Mouse (Mus musculus) induced T-regulatory cell, adult 2 months (primary cell): ENCODE data around the gene Myl4.

Experiments used
- DNase-seq: peaks from one replicate; pipeline ENCODE4 v3.0.0-alpha.2; 2012; ENCODE audit warnings: low read depth

Myl4 gene

DNA sequence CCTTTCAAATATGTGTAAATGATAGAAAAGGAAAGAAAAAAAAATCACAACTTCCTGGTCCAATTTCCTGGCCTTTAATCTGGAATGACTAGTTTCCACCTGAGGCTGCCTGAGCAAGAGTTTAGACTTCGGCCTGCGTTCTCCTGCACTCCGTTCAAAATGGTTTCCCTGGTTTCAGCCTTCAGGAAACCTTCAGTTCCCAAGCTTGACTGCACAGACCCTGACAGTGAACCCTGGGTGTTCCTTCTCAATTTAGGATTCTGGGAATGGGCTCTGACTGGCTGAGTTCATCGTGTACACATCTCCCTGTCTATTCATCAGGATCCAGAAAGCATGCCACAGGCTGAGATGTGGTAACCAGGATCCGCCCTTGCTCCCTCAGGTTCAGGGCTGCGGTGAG is 53.7 kb downstream of the Myl4 start:
- no peak for DNase-seq

DNA sequence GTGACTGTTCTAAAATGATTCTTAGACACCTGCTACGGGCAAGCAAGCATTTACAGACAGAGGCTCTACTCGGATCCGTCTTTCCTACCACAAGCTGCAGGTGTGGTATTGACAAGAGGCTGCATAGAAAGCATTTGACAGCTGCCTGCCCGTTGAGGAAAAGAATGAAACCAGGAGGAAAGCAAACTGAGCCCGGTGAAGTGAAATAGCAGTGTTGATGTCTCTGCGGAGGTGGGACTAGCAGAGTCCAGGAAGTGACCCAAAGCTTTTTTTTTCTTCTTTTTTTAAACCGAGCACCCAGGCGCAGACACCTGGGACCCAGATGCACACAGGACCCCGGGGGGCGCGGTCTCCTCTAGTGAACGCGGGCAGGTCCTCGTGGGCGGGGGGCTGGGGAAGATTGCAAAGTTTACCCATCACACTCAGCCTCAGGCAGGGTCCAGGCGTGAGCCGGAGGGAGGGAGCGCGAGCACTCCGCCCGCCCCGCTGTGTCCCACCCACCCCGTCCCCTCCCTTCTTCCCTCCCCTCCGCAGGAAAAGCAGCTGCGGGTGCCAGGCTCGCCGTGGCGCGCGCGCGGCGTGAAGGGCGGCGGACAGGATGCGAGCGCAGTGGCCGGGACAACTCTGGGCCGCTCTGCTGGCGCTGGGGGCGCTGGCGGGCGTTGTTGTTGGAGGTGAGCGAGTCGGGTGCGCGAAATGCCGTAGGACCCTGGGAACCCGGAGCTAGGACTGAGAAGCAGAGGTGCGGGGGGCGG is 57.2 kb downstream of the Myl4 start, which contains the start of gene Itgb3:
Gene Itgb3 (plus strand): TSS at position 510 of the 755 bp plus-strand sequence.
- peak; percentile 87 for DNase-seq

DNA sequence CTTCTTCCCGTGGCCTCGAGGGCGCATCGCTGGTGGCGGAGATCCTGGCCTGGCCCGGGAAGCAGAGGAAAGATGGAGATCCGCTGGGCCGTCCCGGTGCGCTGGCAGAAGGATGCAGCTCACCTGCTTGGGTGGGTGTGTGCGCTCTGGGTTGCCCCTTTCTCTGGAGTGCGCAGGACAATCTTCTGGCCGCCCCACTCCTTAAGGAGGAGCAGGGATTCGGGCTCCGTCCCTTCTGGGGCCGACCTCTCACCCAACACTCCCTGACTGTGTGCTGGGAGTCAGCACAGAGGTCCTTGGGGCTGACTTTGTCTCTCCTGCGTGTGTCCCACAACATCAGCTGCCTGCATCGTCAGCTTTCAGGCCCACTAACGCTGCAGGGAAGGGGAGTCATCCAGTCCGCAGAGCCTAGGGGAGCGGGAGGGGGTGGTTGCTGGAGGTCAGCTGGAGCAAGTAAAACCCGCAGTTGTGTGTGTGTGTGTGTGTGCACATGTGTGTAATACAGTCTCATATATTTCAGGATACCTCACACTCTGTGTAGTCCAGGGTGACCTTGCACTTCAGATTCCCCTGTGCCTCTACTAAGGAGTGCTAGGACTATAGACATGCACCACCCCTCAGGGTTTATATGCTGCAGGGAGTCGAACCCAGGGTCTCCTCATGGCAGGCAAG is 57.9 kb downstream of the Myl4 start:
- no peak for DNase-seq

- DNase-seq = no peak
Measured at GRCm38 (mm10) chr11:104609033-104609684, 58.7 kb downstream of the Myl4 start.

GRCm38 (mm10) chr11:104609733-104610132 is 59.3 kb downstream of the Myl4 start:
- peak; percentile 57 for DNase-seq

- DNase-seq = no peak
Measured at GRCm38 (mm10) chr11:104611579-104612151, 61.2 kb downstream of the Myl4 start.

DNA sequence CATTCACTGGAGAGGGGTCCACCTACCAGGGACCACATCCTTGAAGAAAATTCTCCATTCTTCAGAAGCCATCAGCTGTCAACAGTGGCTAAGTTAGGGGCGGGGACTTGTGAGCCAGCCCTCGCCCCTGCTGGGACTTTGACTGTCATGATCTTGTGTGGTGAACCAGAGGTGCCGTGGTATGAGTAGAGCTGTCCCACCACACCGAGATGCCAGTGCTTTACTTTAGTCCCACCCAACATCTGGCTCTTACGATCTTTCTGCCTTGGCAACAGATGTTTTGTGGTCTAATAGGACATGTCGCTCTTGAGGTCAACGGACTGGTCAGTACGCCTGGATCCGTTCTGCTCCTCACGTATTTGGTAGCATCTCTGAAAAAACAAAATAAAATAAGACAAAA is 63.1 kb downstream of the Myl4 start:
- peak; percentile 52 for DNase-seq

- peak; percentile 67 for DNase-seq
Measured at GRCm38 (mm10) chr11:104614130-104614529, 63.7 kb downstream of the Myl4 start.

DNA sequence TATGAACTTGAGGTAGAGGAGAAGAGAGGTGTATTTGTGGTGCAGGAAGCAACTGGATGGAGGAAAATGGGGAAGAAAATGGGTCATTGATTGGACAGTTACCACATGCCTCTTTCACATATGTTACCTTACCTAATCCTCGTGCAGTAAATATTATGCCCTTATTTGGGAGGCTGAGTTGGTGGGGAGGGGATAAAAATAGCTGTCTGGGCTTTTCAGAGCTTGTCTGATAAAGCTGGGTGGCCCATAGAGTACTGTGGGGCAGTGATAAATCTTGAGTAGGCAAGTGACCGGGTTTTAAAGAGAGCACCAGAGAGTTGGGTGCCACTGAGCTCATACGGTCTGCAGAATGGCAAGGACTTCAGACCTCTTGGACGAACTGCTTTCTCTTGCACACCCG is 65.7 kb downstream of the Myl4 start:
- DNase-seq = no peak

GRCm38 (mm10) chr11:104618638-104619076 is 68.2 kb downstream of the Myl4 start:
- DNase-seq = no peak

DNA sequence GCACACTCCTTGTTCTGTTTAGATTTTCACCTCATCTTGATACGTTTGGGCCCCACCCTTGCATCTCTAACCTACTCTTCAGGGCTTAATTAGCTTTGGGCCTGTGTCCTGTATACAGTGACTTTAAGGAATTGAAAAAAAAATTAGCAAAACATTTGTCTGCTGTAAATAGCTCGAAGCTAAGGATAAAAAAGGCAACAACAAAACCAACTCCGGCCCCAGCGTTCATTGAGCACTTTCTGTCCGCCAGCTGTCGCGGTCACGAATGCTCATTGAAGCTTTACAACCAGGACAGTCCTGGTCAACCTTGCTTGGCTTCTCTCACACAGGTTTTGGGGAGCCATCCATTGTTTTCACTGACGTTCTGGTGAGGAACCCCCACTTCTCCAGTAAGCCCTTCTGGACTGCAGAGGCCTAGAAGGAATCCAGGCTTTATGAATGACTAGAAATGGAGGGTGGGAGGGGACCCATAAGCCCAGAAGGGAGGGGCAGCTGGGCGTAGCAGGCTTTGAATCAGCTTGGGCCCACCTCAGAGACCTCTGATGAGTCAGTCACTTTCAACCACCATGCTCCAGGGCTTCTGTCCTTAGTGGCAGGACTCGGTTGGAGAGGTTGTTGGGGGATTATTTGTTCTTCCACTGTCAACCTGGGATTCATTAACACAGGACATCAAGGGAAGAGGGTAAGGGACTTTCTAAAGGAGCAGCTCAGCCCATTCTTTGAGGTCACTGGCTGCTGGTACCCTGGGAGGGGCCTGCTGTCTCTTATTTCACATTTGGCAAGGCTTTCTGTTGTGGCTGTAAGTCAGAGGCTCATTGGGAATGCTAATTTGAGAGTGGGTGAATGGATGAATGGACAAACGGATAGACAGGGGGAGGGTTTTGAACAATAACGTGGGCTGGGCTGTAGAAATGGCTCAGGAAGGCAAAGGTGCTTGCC is 68.9 kb downstream of the Myl4 start:
- DNase-seq = no peak

DNA sequence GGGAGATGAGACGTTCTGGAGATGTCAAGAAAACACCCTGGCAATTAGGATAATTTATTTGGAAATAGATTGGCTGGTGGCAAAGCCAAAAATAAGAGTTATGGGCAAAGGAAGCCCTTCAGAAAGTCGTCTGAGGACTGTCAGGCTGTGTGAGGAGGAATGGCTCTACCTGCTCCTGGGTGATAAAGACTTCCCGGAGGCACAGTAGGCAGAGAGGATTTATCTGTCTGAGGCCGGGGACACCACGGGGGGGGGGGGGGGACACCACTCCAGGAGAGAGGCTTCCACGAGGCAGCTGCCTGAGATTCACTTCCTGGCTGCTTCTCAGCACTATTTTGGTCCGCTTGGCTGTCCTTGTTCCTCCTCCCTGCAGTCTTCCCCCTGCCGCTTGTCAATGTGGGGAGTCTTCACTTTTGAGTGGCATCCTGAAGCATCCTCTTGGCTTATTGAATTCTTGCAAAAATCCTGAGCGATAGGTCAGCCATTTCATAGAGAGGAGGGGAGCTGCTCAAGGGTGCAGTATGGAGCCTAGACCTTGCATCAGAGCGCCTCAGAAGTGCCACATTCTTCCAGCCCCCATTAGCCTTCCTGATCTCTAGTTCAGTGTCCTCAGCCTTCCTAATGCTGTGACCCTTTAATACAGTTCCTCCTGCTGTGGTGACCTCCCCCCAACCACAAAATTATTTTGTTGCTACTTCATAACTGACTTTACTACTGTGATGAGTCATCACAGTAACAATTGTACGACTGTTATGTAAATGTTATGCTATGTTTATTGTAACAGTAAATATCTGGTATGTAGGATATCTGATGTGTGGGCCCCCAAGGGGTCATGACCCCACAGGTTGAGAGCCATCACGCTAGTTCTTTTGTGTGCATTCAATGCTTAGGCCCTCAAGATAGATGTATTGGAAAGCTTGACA is 71.8 kb downstream of the Myl4 start:
- DNase-seq = peak; percentile 71

DNA sequence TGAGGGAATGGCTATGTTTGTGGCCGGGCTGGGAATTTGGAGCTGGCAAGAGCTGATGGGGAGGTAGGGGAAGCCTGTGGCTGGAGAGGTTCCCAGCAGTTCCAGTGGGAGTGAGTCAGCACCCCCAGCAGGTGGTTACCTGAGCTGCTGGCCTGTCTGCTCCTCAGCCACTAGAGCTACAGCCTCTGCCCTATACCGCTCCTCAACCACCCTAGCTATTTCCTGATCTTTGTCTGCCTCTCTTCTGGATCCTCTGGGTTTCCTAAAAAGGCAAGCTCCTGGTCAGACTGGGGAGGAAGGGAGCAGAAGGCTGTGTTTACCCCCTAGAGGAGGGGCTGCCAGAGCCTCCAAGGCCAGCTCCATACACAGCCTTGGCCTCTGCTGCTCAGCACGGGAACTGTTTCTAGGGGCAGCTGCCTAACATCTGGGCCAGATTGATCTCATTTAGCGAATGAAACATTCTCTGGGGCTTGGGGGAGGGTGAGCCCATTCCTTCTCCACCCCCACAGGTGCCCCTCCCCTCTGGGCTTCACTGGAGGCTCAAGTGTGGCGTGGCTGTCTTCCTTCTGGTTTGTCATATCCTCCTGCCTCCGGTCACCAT is 74.4 kb downstream of the Myl4 start:
- DNase-seq = no peak

DNA sequence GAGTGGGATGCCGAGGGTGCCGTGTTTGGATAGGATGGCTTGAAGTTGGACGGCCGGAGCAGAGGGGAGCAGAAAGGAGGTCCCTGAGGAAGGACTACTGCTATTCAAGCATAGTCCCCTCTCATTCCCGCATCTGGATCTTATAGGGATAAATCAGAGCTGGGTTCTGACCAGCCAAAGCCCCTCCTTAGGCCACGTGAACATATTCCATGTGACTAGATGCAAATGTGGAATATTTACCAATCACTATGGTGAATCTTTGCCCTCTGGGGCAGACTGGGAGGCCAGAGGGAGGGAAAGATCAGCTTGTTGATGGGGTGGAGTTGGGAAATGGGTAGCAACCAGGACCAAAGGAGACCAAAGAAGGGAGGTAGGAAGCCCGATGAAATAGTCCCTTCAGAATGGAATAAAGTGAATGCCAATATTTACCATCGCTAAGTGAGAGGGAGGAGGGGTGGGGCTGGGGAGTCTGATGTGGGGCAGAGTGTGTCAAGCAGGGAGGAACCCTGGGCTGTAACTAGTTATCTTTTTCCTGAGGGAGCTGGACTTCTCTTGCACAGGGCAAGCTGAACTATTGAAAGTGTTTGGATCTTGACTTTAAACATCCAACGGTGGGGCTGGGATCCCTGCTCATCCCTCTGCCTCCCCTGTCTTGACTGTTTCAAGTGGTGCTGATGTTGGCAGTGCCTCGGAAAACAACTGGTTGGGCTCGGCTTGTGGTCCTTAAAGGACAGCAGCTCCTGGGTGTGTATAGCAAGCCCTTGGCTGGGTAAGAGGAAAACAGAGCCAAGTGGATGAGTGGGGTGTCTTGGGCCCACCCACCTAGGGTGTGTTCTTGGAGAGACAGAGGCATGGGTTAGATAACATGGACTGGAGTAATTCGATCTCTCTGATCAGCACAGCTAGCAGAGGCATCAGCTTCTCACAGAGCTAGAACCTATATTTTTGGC is 75.3 kb downstream of the Myl4 start:
- DNase-seq = no peak

GRCm38 (mm10) chr11:104626635-104627034 is 76.2 kb downstream of the Myl4 start:
- DNase-seq = no peak

GRCm38 (mm10) chr11:104627616-104628301 is 77.3 kb downstream of the Myl4 start:
- no peak for DNase-seq

GRCm38 (mm10) chr11:104628566-104628965 is 78.1 kb downstream of the Myl4 start:
- no peak for DNase-seq

- DNase-seq = peak; percentile 82
Measured at GRCm38 (mm10) chr11:104630185-104630835, 79.8 kb downstream of the Myl4 start.
